Mouse (Mus musculus) megakaryocyte, embryonic 14.5 days (primary cell): ENCODE measurements around the gene 1110017D15Rik. TPM values are rescaled to one million over a fixed set of nuclear protein-coding genes. Genes with fewer than 3 reads are reported as not detected.
"Not testable (repeated sequence)": the region's sequence is repeated elsewhere in the genome, so short reads cannot be mapped to it uniquely, and the experiment has no call there.

Experiments
- H3K27me3 ChIP-seq: replicated peaks from 2 replicates; pipeline ENCODE3; 2012; ENCODE audit warnings: inconsistent platforms
- H3K36me3 ChIP-seq: replicated peaks from 2 replicates; pipeline ENCODE3; 2012; ENCODE audit warnings: low read length, inconsistent platforms, mixed read lengths
- H3K4me1 ChIP-seq: 2 replicates; pipeline ENCODE4 v1.6.1; 2012; ENCODE audit warnings: inconsistent platforms
- H3K4me3 ChIP-seq: replicated peaks from 2 replicates; pipeline ENCODE3; 2012; ENCODE audit warnings: moderate library complexity, mild to moderate bottlenecking, inconsistent platforms
- H3K9me3 ChIP-seq: 2 replicates; pipeline ENCODE4 v1.6.1; 2012; ENCODE audit warnings: inconsistent platforms
- FLI1 ChIP-seq: IDR thresholded peaks from 2 replicates; pipeline ENCODE4 v1.6.1; 2012; ENCODE audit warnings: low read length, inconsistent platforms, mixed read lengths
- GATA1 ChIP-seq: IDR thresholded peaks from 3 replicates; pipeline ENCODE4 v1.6.1; 2012; ENCODE audit warnings: mixed read lengths, low read length, inconsistent platforms, borderline replicate concordance
- polyA plus RNA-seq: library from polyadenylated mRNA; stranded (reverse); fragments of >175 nt; gene quantifications from 2 replicates; pipeline ENCODE4 v1.2.3, GENCODE M21; 2012; ENCODE audit warnings: low replicate concordance; ENCODE audit not compliant: insufficient read depth

The 1110017D15Rik gene
- polyA plus RNA-seq, 1 experiment: 0.29 TPM

DNA sequence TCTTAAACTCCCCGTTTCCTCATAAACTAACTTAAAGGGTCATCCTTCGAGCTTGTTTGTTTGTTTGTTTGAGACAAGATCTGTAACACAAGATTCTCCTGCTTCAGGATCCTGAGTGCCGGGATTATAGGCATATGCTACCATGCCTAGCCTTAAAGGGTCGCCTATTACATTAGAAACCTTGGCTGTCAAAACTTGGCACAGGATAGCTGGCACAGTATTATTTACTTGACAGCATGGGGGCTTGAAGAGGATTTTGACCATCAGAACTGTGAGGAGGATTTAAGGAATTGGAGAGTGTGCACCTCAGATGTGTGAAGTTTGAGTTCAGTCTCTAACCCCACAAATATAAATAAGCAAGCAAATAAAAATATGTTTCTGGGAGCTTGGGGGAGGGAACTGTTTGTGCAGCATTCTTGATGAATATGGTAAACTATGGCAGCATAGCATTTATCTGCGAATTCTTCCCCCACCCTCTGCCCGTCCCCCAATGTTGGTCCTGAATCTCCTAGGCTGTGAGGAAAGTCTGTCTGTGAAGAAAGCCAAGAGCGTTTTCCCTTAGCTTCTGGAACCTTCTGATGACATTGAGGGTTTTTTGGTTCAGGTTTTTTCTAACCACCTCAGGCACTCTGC is 47.0 kb downstream of the 1110017D15Rik start:
- H3K4me3 ChIP-seq: no peak overlapping the region
- no peak for TF ChIP-seq GATA1
- TF ChIP-seq FLI1: no peak
- H3K9me3 ChIP-seq: no peaks in the 10 kb centered on the region
- H3K4me1 ChIP-seq: peaks cover 27% of the 10 kb centered on the region
- peaks cover 3% of the 10 kb centered on the region for H3K36me3 ChIP-seq
- H3K27me3 ChIP-seq: no peaks in the 10 kb centered on the region

DNA sequence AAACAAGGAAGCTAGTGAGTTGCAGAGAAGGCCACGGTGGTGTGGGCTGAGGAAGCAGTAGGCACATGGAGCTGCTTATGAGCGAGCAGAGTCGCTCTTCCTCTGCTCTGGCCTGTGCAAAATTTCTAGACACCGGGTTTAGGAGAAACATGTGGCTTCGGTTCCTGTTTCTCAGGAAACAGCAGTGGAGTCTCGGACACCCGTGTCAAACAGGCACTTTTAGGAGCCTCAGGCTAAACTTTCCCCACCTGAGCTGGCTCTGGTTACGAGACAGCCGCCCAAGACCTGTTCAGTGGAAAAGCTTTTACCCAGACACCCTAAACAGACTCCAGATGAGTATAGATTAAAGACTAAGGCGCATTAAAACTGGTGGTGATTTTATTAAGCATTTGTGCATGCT is 47.9 kb downstream of the 1110017D15Rik start:
- H3K9me3 ChIP-seq: no peaks in the 10 kb centered on the region
- H3K36me3 ChIP-seq: peaks cover 3% of the 10 kb centered on the region
- no peak overlapping the region for H3K4me3 ChIP-seq
- TF ChIP-seq GATA1 (no peak), FLI1 (no peak)
- no peaks in the 10 kb centered on the region for H3K27me3 ChIP-seq
- peaks cover 27% of the 10 kb centered on the region for H3K4me1 ChIP-seq

DNA sequence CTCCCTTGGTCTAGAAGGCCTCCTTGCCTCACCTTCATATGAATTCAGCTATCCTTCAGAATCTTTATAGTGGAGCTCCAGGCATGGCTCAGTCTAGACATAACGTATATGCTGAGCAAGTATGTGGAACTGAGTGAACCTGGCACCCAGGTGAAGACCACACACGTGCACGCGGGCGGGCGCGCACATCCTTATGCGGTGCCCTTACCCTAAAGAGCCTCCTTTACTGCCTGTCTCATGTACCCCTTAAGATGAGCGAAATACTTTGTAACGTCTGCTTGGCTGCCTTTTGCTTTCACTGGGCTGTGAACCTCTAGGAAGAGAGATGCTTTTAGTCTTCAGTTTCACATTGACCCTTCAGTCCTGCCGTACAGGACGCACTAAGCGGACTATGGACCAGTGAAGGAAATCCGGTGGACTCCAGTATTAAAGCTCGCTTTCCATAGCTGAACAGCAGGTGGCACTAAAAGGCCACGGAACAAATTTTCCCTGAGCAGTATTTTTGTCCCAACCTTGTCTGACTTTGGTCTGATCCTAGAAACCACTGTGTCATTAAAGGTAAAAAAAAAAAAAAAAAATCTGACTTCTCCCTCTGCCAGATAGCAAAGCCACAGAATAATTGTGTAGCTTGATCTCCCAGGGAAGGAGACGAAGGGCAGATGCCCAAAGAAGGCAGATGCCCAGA is 48.6 kb downstream of the 1110017D15Rik start:
- Histone ChIP-seq H3K9me3 (no peaks in the 10 kb centered on the region), H3K4me1 (peaks cover 27% of the 10 kb centered on the region), H3K27me3 (no peaks in the 10 kb centered on the region), H3K36me3 (peaks cover 3% of the 10 kb centered on the region), H3K4me3 (peak overlapping the region; percentile 29)
- no peak for TF ChIP-seq GATA1
- no peak for TF ChIP-seq FLI1

DNA sequence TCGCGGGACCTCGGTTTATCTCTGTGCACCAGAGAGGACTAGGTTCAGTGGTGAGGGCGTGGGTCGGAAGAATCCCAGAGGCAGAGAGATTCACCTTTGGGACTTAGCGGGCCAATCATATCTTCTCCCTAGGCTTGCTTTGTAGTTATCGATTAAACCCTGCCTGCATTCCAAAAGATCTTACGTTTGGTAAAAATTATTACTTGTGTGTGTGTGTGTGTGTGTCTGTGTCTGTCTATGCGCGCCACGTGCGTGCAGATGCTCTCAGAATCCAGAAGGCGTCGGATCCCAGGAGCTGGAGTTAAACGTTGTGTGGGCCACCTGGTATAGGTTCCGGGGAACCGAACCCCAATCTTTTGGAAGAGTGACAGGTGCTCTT is 51.9 kb downstream of the 1110017D15Rik start:
- H3K36me3 ChIP-seq: peaks cover 15% of the 10 kb centered on the region
- H3K9me3 ChIP-seq: no peaks in the 10 kb centered on the region
- no peaks in the 10 kb centered on the region for H3K27me3 ChIP-seq
- H3K4me3 ChIP-seq: peak overlapping the region; percentile 98
- peaks cover 40% of the 10 kb centered on the region for H3K4me1 ChIP-seq
- no peak for TF ChIP-seq GATA1
- no peak for TF ChIP-seq FLI1

DNA sequence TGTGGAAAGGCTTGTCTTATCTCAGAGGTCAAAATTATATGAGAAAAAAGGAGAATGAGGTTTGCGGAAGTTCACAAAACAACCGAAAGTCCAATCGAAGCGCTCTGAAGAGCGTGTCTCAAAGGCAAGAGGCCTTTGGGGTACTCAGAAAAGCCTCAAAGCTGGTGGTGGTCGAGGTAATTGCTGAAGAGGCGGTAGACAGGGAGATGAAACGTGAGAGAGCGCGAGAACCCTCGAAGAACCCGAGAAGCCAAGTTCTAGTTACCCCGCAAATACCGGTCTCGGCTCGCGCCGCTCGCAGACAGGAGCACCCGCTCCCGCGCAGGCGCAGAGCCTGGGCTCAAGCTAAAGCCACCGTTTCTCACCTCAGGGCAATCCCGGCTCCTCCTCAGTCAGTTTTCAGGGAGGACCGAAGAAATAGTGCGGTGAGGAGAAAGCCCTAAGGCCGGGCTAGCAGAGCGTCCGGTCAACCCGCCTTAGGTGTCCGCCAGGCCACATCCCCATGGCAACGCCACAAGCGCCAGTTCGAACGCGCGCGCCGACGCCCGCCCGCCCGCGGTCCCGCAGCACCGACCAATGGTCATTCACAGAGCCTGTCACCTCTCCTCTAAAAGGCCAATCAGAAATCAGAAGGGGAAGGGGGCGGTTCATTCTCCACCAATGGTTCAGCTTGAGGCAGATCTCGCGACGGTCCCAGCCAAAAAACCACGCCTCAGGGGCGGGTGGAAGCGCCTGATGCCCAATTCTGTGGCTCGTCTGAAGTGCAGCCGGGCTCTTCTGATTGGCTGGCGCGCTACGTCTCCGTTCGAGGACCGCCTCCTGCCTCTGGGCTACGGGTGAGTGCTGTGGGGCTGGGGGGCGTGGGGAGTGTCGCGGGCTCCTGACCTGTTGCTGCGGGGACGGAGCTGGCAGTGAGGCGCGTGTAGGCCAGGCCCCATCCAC is 52.5 kb downstream of the 1110017D15Rik start, which contains the start of the genes Kif24 and Nudt2:
Gene Kif24 (minus strand): TSS at position 543 of the 942 bp plus-strand sequence.
Gene Nudt2 (plus strand): TSS at position 807 of the 942 bp plus-strand sequence.
- Histone ChIP-seq H3K9me3 (no peaks in the 10 kb centered on the region), H3K36me3 (peaks cover 12% of the 10 kb centered on the region), H3K4me3 (peak within 1 kb of the TSS; percentile 98), H3K27me3 (no peaks in the 10 kb centered on the region), H3K4me1 (peaks cover 40% of the 10 kb centered on the region)
- TF ChIP-seq GATA1 (no peak), FLI1 (no peak)

DNA sequence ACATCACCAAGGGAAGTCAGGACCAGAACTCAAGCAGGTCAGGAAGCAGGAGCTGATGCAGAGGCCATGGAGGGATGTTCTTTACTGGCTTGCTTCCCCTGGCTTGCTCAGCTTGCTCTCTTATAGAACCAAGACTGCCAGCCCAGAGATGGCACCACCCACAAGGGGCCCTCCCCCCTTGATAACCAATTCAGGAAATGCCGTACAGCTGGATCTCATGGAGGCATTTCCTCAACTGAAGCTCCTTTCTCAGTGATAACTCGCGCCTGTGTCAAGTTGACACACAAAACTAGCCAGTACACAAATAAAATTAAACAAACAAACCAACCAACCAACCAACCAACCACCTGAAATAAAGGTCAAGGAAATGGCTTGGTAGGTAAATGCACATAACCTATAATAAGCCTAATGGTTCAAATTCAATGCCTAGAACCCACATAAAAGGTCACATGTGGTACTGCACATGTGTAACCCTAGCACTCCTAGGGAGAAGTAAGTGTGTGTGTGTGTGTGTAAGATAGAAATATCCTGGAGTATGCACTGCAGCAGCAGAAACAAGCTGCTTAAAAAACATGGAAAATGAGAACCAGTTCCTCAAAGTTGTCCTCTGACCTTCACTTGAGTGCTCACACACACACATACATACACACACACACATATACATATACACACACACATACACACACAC is 53.9 kb downstream of the 1110017D15Rik start:
- H3K36me3 ChIP-seq: peaks cover 12% of the 10 kb centered on the region
- peaks cover 29% of the 10 kb centered on the region for H3K4me1 ChIP-seq
- H3K4me3 ChIP-seq: peak overlapping the region; percentile 98
- H3K9me3 ChIP-seq, H3K27me3 ChIP-seq: not testable (repeated sequence)

DNA sequence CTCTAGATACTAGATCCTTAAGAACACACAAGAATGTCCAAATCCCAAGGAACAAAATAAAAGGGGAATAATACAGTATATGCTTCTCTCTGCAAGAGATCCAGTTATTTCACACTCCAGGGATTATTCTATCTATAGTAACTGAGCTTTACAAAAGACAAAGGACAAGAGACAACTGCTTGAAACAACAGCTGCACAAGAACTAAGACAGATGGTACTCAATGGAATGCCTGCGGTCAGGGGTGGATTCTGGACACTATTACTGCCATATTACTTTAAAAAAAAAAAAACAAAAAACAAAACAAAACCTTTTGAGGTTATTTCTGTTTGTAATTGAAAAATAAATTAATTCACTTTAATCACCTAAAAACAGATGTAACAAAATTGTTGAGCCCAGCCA is 56.4 kb downstream of the 1110017D15Rik start:
- H3K9me3 ChIP-seq: no peaks in the 10 kb centered on the region
- no peak overlapping the region for H3K4me3 ChIP-seq
- TF ChIP-seq GATA1 (no peak), FLI1 (no peak)
- H3K36me3 ChIP-seq: peaks cover 12% of the 10 kb centered on the region
- no peaks in the 10 kb centered on the region for H3K27me3 ChIP-seq
- peaks cover 16% of the 10 kb centered on the region for H3K4me1 ChIP-seq

Other genes starting within 250 kb of the 1110017D15Rik start
- 277 and 564 TPM in 2 replicates for gene Ubap2, start 242.2 kb downstream of the 1110017D15Rik start, polyA plus RNA-seq
- gene Dcaf12, start 202.4 kb downstream of the 1110017D15Rik start, polyA plus RNA-seq: 21.1 and 26.3 TPM in 2 replicates
- gene Ubap1, start 168.3 kb downstream of the 1110017D15Rik start, polyA plus RNA-seq: 5.1 and 28.5 TPM in 2 replicates
- 1.2 and 1.9 TPM in 2 replicates for gene Kif24, start 52.4 kb downstream of the 1110017D15Rik start, polyA plus RNA-seq
- 3.0 and 13.7 TPM in 2 replicates for gene Nudt2, start 52.2 kb downstream of the 1110017D15Rik start, polyA plus RNA-seq
- 0.07 TPM in 1 of 2 replicates, not detected in the other for gene AI464131, start 14.3 kb downstream of the 1110017D15Rik start, polyA plus RNA-seq
- 13.5 and 35.8 TPM in 2 replicates for gene Fam219a, start 52.2 kb upstream of the 1110017D15Rik start, polyA plus RNA-seq
- not detected in 2 replicates for gene Dnaic1, start 52.4 kb upstream of the 1110017D15Rik start, polyA plus RNA-seq
- 0.39 TPM in 1 of 2 replicates, not detected in the other for gene Enho, start 123.0 kb upstream of the 1110017D15Rik start, polyA plus RNA-seq
- 3.6 and 10.6 TPM in 2 replicates for gene Cntfr, start 179.8 kb upstream of the 1110017D15Rik start, polyA plus RNA-seq
- gene Il11ra1, start 182.7 kb upstream of the 1110017D15Rik start, polyA plus RNA-seq: 2.2 and 3.9 TPM in 2 replicates
- gene Rpp25l, start 196.2 kb upstream of the 1110017D15Rik start, polyA plus RNA-seq: 51.7 and 76.8 TPM in 2 replicates
- 22.2 and 369 TPM in 2 replicates for gene Dctn3, start 205.8 kb upstream of the 1110017D15Rik start, polyA plus RNA-seq
- gene Arid3c, start 213.8 kb upstream of the 1110017D15Rik start, polyA plus RNA-seq: not detected in 2 replicates
- 29.5 and 30.0 TPM in 2 replicates for gene Galt, start 237.9 kb upstream of the 1110017D15Rik start, polyA plus RNA-seq
- gene Sigmar1, start 238.8 kb upstream of the 1110017D15Rik start, polyA plus RNA-seq: 26.0 and 34.9 TPM in 2 replicates